Mouse (Mus musculus) E14TG2a.4 (cell line): Measurements from ENCODE around the gene Fam214a.
"Not testable (repeated sequence)": the region's sequence is repeated elsewhere in the genome, so short reads cannot be mapped to it uniquely, and the experiment has no call there.

ENCODE experiments used
- H3K27me3 ChIP-seq: 2 replicates; pipeline ENCODE4 v1.6.1; 2014; ENCODE audit warnings: low read length, control low read depth; ENCODE audit not compliant: insufficient read depth
- H3K36me3 ChIP-seq: 2 replicates; pipeline ENCODE4 v1.6.1; 2014; ENCODE audit warnings: low read length, control low read depth; ENCODE audit not compliant: insufficient read depth
- H3K4me1 ChIP-seq: replicated peaks from 2 replicates; pipeline ENCODE4 v1.6.1; 2014; ENCODE audit warnings: low read depth, low read length, control low read depth
- H3K4me3 ChIP-seq: replicated peaks from 2 replicates; pipeline ENCODE4 v1.5.1; 2014; ENCODE audit warnings: mild to moderate bottlenecking, low read length
- H3K9me3 ChIP-seq: 2 replicates; pipeline ENCODE4 v1.6.1; 2014; ENCODE audit warnings: low read length, control low read depth
- CTCF ChIP-seq: conservative IDR thresholded peaks from 2 replicates; pipeline ENCODE4 v1.5.1; 2014; ENCODE audit warnings: low read length
- NANOG ChIP-seq: IDR thresholded peaks from 2 replicates; pipeline ENCODE4 v1.6.1; 2014; ENCODE audit warnings: borderline replicate concordance, low read length, mixed read lengths
- POU5F1 ChIP-seq: IDR thresholded peaks from 2 replicates; pipeline ENCODE4 v1.6.1; 2014; ENCODE audit warnings: low read length, borderline replicate concordance

The Fam214a gene

GRCm38 (mm10) chr9:74979371-74979770 is 26.7 kb downstream of the Fam214a start:
- Histone ChIP-seq H3K4me3 (no peak overlapping the region), H3K36me3 (no peaks in the 10 kb centered on the region), H3K4me1 (peaks cover 26% of the 10 kb centered on the region), H3K9me3 (no peaks in the 10 kb centered on the region), H3K27me3 (peaks cover 3% of the 10 kb centered on the region; the same call in 1 of the 2 replicates)
- TF ChIP-seq NANOG = no peak
- TF ChIP-seq CTCF = no peak
- no peak for TF ChIP-seq POU5F1

DNA sequence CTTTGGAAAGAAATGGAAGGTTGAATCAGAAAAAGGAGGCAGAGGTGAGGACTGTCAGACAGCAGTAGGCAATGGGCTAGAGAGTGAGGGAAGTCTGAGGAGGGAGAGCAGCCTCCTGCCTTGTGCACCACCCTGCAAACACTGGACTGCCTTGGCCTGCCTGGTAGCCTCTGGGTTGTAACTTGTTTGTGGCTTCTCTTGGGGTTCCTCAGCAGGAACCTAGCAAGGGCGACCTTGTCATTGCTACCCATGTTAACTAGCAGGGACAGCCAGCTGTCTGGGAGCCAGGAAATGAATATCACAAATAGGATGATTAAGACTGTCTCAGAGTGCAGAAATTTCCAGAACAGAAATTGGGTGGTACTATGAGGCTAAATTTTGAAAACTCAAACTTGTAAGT is 27.2 kb downstream of the Fam214a start:
- Histone ChIP-seq H3K27me3 (peaks cover 3% of the 10 kb centered on the region; the same call in 1 of the 2 replicates), H3K9me3 (no peaks in the 10 kb centered on the region), H3K4me3 (no peak overlapping the region), H3K36me3 (no peaks in the 10 kb centered on the region), H3K4me1 (peaks cover 21% of the 10 kb centered on the region)
- TF ChIP-seq NANOG = no peak
- TF ChIP-seq CTCF = no peak
- TF ChIP-seq POU5F1 = no peak

- H3K9me3 ChIP-seq = no peaks in the 10 kb centered on the region
- peaks cover 4% of the 10 kb centered on the region; the same call in 1 of the 2 replicates for H3K4me1 ChIP-seq
- H3K4me3 ChIP-seq = no peak overlapping the region
- H3K27me3 ChIP-seq = no peaks in the 10 kb centered on the region
- TF ChIP-seq NANOG (no peak), POU5F1 (no peak), CTCF (no peak)
- H3K36me3 ChIP-seq = no peaks in the 10 kb centered on the region
Observed at GRCm38 (mm10) chr9:74981663-74982111, 29.0 kb downstream of the Fam214a start.

GRCm38 (mm10) chr9:74982193-74982592 is 29.5 kb downstream of the Fam214a start:
- no peak for TF ChIP-seq CTCF
- Histone ChIP-seq H3K4me1 (peaks cover 3% of the 10 kb centered on the region; the same call in 1 of the 2 replicates), H3K27me3 (no peaks in the 10 kb centered on the region), H3K4me3 (no peak overlapping the region), H3K36me3 (no peaks in the 10 kb centered on the region), H3K9me3 (no peaks in the 10 kb centered on the region)

- H3K27me3 ChIP-seq, H3K4me3 ChIP-seq, H3K4me1 ChIP-seq, H3K9me3 ChIP-seq, H3K36me3 ChIP-seq: not testable (repeated sequence)
Observed at GRCm38 (mm10) chr9:74982722-74983121, 30.0 kb downstream of the Fam214a start.

DNA sequence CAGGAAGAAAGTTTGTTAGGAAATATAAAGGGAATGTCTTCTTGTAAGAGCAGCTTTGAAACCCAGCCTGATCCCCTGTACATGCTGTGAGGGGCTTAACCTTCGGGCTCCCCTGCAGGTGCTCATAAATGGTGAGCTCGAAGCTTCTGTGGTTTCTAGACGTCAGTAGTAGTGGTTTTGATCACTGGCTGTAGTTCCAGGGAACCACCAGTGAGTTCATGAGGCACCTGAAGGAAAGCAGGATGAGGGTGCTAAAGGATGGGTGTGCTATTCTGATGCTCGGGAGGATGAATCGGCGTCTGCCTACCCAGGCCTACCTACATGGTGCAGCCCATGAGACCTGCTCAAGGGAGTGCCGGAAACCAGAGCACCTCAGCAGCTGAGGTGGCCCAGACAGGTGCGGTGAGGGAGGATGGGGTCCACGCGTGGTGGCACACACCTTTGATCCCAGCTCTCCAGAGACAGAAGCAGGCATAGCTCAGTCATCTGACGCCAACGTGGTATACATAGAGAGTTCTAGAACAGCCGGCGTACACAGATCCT is 32.6 kb downstream of the Fam214a start:
- Histone ChIP-seq H3K9me3 (no peaks in the 10 kb centered on the region), H3K4me3 (no peak overlapping the region), H3K4me1 (peaks cover 3% of the 10 kb centered on the region; the same call in 1 of the 2 replicates), H3K36me3 (no peaks in the 10 kb centered on the region), H3K27me3 (no peaks in the 10 kb centered on the region)
- no peak for TF ChIP-seq POU5F1
- no peak for TF ChIP-seq CTCF
- no peak for TF ChIP-seq NANOG

GRCm38 (mm10) chr9:74985770-74986169 is 33.1 kb downstream of the Fam214a start:
- TF ChIP-seq NANOG (no peak), CTCF (no peak), POU5F1 (no peak)
- Histone ChIP-seq H3K36me3 (no peaks in the 10 kb centered on the region), H3K4me3 (no peak overlapping the region), H3K27me3 (no peaks in the 10 kb centered on the region), H3K4me1 (peaks cover 3% of the 10 kb centered on the region; the same call in 1 of the 2 replicates), H3K9me3 (no peaks in the 10 kb centered on the region)

GRCm38 (mm10) chr9:74988893-74989460 is 36.3 kb downstream of the Fam214a start:
- H3K27me3 ChIP-seq = no peaks in the 10 kb centered on the region
- H3K4me1 ChIP-seq = no peaks in the 10 kb centered on the region; the same call in 1 of the 2 replicates
- TF ChIP-seq POU5F1 (no peak), CTCF (no peak), NANOG (no peak)
- no peaks in the 10 kb centered on the region for H3K36me3 ChIP-seq
- H3K9me3 ChIP-seq = no peaks in the 10 kb centered on the region
- H3K4me3 ChIP-seq = no peak overlapping the region

GRCm38 (mm10) chr9:74989990-74990389 is 37.3 kb downstream of the Fam214a start:
- no peaks in the 10 kb centered on the region for H3K27me3 ChIP-seq
- H3K36me3 ChIP-seq = no peaks in the 10 kb centered on the region
- no peaks in the 10 kb centered on the region for H3K9me3 ChIP-seq
- peaks cover 3% of the 10 kb centered on the region for H3K4me1 ChIP-seq
- H3K4me3 ChIP-seq = no peak overlapping the region
- TF ChIP-seq NANOG = no peak
- TF ChIP-seq CTCF = no peak
